Mouse (Mus musculus) small intestine, adult 2 months (tissue): ENCODE data around the gene Rps6kc1. TPM values are rescaled to one million over a fixed set of nuclear protein-coding genes. Genes with fewer than 3 reads are reported as not detected.
"Not testable (repeated sequence)": the region's sequence is repeated elsewhere in the genome, so short reads cannot be mapped to it uniquely, and the experiment has no call there.

ENCODE experiments used
- H3K27ac ChIP-seq: fragments of 200-500 bp; 2 replicates; pipeline ENCODE4 v1.5.1; 2012; ENCODE audit warnings: low read depth, low read length, control low read depth, inconsistent platforms; ENCODE audit not compliant: insufficient read depth
- H3K27me3 ChIP-seq: fragments of 200-500 bp; 2 replicates; pipeline ENCODE4 v1.6.1; 2012; ENCODE audit warnings: mild to moderate bottlenecking, moderate library complexity, low read length, inconsistent platforms; ENCODE audit not compliant: control insufficient read depth, insufficient read depth
- H3K36me3 ChIP-seq: fragments of 200-500 bp; 2 replicates; pipeline ENCODE4 v1.6.1; 2012; ENCODE audit warnings: mild to moderate bottlenecking, low read length, control low read depth, inconsistent platforms; ENCODE audit not compliant: control insufficient read depth, insufficient read depth
- H3K4me1 ChIP-seq: fragments of 200-500 bp; 2 replicates; pipeline ENCODE4 v1.6.1; 2012; ENCODE audit warnings: low read length, inconsistent platforms, mixed read lengths; ENCODE audit not compliant: control insufficient read depth, insufficient read depth, insufficient read length
- H3K4me3 ChIP-seq: fragments of 200-500 bp; 2 replicates; pipeline ENCODE4 v1.5.1; 2012; ENCODE audit warnings: low read depth, mild to moderate bottlenecking, control low read depth, inconsistent platforms, low read length, moderate library complexity
- CTCF ChIP-seq: fragments of 200-500 bp; IDR thresholded peaks from 2 replicates; pipeline ENCODE4 v1.5.1; 2012; ENCODE audit warnings: low read depth, mild to moderate bottlenecking, control low read depth, inconsistent platforms, low read length, moderate library complexity, mixed read lengths; ENCODE audit not compliant: insufficient replicate concordance, insufficient read length; ENCODE audit errors: extremely low read depth
- POLR2A ChIP-seq: fragments of 200-500 bp; IDR thresholded peaks from 2 replicates; pipeline ENCODE4 v1.6.1; 2012; ENCODE audit warnings: low read depth, mild to moderate bottlenecking, control low read depth, inconsistent platforms, low read length, moderate library complexity
- WGBS: fragments of 180-500 bp; shearing (Covaris S2); methylation state at CpG from one replicate; pipeline ENCODE4 v1.1.7; 2018; 5-methylcytosine and 5-hydroxymethylcytosine counted together
- polyA plus RNA-seq: library from polyadenylated mRNA; depleted of rRNA; stranded (reverse); fragments of >200 nt; gene quantifications from 2 replicates; pipeline ENCODE4 v1.2.3, GENCODE M21; 2012

The Rps6kc1 gene
- polyA plus RNA-seq, 1 experiment = 7.1 TPM

DNA sequence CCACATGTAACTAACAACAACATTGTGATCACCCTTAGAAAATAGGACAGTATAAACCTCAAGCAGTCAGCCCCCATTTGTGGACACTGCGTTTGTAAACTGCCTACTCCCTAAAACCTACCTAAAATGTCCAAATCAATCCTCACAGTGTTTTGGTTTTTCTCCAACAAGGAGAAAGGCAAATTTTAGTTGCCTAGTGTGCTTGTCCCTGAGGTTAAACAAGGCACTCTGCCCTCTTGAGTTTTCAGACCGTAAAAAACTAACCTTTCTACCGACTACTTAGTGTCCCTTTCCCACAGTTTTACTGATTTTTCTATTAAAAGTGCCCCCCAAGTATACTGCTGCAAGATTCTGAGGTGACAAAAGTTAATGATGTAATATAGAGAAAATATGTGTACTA is 15.7 kb upstream of the Rps6kc1 start:
- no peaks in the 10 kb centered on the region for H3K27me3 ChIP-seq
- no peak overlapping the region for H3K27ac ChIP-seq
- TF ChIP-seq POLR2A = no peak
- TF ChIP-seq CTCF = no peak
- WGBS = 67% methylated on average over 3 of the region's 3 CpGs
- no peak overlapping the region for H3K4me3 ChIP-seq
- peaks cover 7% of the 10 kb centered on the region; the same call in 1 of the 2 replicates for H3K4me1 ChIP-seq
- H3K36me3 ChIP-seq = no peaks in the 10 kb centered on the region

DNA sequence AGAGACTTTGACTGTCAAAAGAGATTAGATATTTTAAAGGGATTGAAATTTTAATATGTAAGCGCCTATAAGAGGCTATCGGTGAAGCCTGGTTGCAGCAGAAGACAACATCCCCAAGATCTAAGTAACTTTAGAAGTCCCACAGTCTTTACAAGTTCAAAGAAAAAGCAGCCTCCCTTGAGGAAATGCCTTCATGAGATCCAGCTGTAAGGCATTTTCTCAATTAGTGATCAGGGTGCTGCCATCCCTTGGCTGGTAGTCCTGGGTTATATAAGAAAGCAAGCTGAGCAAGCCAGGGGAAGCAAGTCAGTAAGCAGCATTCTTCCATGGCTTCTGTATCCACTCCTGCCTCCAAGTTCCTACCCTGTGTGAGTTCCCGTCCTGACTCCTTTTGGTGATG is 13.2 kb upstream of the Rps6kc1 start, which contains the start of gene Angel2:
Gene Angel2, plus strand, starts transcription at position 301 of the 400 bp plus-strand sequence.
- not testable (repeated sequence) for H3K4me3 ChIP-seq, H3K4me1 ChIP-seq, H3K27ac ChIP-seq, H3K36me3 ChIP-seq, H3K27me3 ChIP-seq
- WGBS = 89% methylated on average over 3 of the region's 3 CpGs

DNA sequence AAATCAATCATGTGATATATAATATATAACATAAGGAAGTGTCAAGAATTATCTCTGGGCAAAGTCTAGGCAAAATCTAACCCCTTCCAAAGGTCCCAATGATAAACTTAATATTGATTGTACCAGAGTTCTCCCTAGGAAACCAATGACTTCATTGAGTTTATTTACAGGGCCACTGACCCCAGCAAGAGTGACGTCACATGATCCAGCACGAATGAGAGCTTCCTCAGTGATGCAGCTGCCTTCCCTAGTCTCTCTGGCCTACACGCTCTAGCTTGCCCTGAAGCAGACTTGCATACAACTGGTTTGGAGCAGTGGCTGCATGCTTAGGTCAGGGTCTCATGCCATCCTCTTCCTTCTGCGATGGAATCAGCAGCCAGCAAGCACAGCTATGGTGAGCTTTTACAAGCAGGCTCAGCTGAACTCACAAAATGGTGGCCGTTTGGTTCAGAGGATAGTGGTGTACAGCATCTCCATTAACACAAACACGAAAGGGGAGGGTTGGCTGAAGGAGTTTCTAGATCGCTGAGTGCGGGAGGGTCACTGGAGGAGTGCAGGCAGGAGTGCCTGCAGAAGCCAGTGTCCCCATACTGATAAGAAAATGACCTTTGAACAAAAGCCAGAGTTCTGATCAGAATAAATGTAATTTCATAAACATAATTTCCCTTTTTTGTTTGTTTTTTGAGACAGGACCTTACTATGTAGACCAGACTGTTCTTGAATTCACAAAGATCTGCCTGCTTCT is 8.3 kb upstream of the Rps6kc1 start:
- Histone ChIP-seq H3K4me1 (peaks cover 15% of the 10 kb centered on the region; the same call in 1 of the 2 replicates), H3K36me3 (no peaks in the 10 kb centered on the region), H3K27me3 (no peaks in the 10 kb centered on the region), H3K27ac (peak overlapping the region; percentile 97), H3K4me3 (no peak overlapping the region)
- 36% methylated on average over 8 of the region's 8 CpGs for WGBS
- no peak for TF ChIP-seq POLR2A
- TF ChIP-seq CTCF = no peak

DNA sequence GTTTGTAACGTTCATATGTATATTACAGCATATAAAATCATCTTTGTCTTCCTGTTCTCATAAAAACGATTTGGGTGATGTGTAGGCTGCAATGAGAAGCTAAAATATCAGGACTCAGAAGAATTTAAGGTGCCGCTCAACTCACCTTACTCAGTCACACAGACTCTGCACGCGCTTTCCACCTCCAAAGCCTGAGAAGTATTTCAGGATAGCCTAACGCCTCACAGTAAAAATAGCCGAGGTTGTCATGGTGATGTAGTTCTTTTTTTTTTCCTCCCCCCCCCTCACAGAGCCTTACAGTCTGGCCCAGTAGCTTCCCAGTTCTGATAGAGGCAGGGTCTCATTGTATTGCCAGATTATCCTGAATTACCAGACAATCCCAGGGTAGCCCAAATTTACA is 7.4 kb upstream of the Rps6kc1 start:
- Histone ChIP-seq H3K36me3 (no peaks in the 10 kb centered on the region), H3K27ac (peak overlapping the region; percentile 90), H3K4me1 (peaks cover 15% of the 10 kb centered on the region; the same call in 1 of the 2 replicates), H3K27me3 (no peaks in the 10 kb centered on the region), H3K4me3 (no peak overlapping the region)
- 61% methylated on average over 7 of the region's 7 CpGs for WGBS
- no peak for TF ChIP-seq CTCF
- TF ChIP-seq POLR2A = no peak

DNA sequence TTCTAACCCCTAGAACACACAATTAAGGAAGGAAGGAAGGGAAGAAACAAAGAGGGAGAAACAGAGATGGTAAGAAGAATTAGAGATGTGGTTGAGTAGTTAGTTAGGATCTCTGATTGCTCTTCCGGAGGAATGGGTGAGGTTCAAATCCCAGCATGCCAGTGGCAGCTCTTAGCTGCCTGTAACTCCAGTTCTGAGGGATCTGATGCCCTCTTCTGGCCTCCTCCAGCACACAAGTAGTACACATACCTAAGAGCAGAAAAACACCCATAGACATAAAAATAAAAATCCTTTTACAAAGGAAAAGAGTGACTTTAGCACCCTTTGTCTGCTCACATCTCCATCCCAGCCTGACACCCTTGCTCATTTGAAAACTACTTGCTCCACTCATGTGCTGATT is 1.1 kb upstream of the Rps6kc1 start:
- 41% methylated on average over 1 of the region's 1 CpGs for WGBS
- H3K27ac ChIP-seq = no peak overlapping the region
- no peak for TF ChIP-seq CTCF
- no peak for TF ChIP-seq POLR2A
- H3K36me3 ChIP-seq = no peaks in the 10 kb centered on the region
- H3K27me3 ChIP-seq = no peaks in the 10 kb centered on the region
- H3K4me3 ChIP-seq = no peak overlapping the region
- peaks cover 11% of the 10 kb centered on the region; the same call in 1 of the 2 replicates for H3K4me1 ChIP-seq

DNA sequence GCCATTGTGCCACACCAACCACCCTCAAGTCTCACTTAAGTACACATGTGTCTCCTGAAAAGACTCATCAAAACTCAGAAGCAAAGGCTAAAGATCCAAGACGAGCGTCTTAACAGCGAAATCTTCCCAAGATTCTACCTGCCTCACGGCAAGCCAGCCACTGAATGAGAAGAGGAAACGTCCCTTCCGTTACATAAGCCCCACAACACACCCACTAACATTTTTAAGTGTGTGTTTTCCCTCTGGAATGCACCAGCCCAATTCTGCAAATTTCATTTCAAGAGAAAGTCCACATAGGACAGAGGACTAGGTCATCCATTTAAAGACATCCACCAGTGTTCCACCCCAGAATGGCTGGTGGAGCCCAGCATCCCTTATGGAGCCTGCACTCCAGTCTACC is 734 bp downstream of the Rps6kc1 start:
- WGBS = 69% methylated on average over 6 of the region's 6 CpGs
- H3K27me3 ChIP-seq = no peaks in the 10 kb centered on the region
- no peaks in the 10 kb centered on the region for H3K36me3 ChIP-seq
- peaks cover 8% of the 10 kb centered on the region; the same call in 1 of the 2 replicates for H3K4me1 ChIP-seq
- no peak for TF ChIP-seq CTCF
- TF ChIP-seq POLR2A = no peak
- H3K4me3 ChIP-seq = peak overlapping the region; percentile 96
- no peak overlapping the region for H3K27ac ChIP-seq

DNA sequence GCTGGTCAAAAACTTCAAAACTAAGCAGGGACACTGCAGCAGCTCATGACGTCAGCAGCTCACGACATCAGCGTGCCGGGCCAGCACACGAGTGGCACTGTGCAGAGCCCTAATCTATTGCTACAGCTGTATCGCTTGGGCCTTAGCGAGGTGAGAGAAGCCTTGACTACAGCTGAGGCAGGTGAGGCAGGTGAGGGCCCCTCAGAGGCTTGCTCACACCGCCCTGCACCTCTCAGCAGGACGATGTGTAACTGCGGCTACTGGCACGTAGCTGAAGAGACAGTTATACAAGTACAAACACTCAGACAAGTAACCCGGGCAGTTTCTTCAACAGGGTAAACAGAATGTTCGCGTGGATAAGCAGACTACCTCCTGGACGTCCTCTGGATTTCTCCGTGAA is 6.9 kb downstream of the Rps6kc1 start:
- TF ChIP-seq CTCF = no peak
- no peak for TF ChIP-seq POLR2A
- Histone ChIP-seq H3K4me1 (no peaks in the 10 kb centered on the region; the same call in 1 of the 2 replicates), H3K4me3 (no peak overlapping the region), H3K36me3 (peaks cover 15% of the 10 kb centered on the region), H3K27ac (no peak overlapping the region), H3K27me3 (no peaks in the 10 kb centered on the region)
- 87% methylated on average over 16 of the region's 16 CpGs for WGBS
